Mouse (Mus musculus): ENCODE data around the gene Gm11444. TPM values are rescaled to one million over a fixed set of nuclear protein-coding genes. Genes with fewer than 3 reads are reported as not detected.

The Gm11444 gene
- polyA plus RNA-seq, 1 experiment from 2014 or later: not detected

GRCm38 (mm10) chr11:85837291-85837647, 12.9 kb downstream of the Gm11444 start:
- Histone ChIP-seq H3K4me2 (replicated peaks; ENCODE audit: low read depth) (peak overlapping the region; percentile 76), H3K36me3 (ENCODE audit: control insufficient read depth, insufficient read depth, low read length) (peaks cover 7% of the 10 kb centered on the region; the same call in 1 of the 2 replicates), H3K4me1 (replicated peaks; ENCODE audit: control insufficient read depth, insufficient read depth) (0 out of 2 replicates have a peak, but pooled peaks cover under 1% of the 10 kb centered on the region), H3K4me3 (ENCODE audit: low read depth, low read length) (peak overlapping the region; percentile 60), H3K9ac (ENCODE audit: low read length) (peak overlapping the region; percentile 71), H3K27ac (replicated peaks) (peak overlapping the region; percentile 63), H3K27me3 (ENCODE audit: control insufficient read depth, insufficient read depth, low read length) (peaks cover 5% of the 10 kb centered on the region; the same call in 1 of the 2 replicates), H3K9me3 (ENCODE audit: control insufficient read depth, low read length) (no peaks in the 10 kb centered on the region)
- DNase-seq (ENCODE audit: low spot score) (no peak), ATAC-seq (ENCODE audit: low FRiP score, low TSS enrichment) (no peak)
- TF ChIP-seq CTCF (IDR thresholded peaks at IDR 0.05; ENCODE audit: low read depth) (no peak), EP300 (optimal IDR thresholded peaks at IDR 0.05) (no peak)
- 30% methylated on average over 18 of the region's 18 CpGs for WGBS

- peaks cover 5% of the 10 kb centered on the region; the same call in 1 of the 2 replicates for H3K27me3 ChIP-seq (ENCODE audit: control insufficient read depth, insufficient read depth, low read length)
- peak overlapping the region; percentile 63 for H3K27ac ChIP-seq (replicated peaks)
- WGBS: 20% methylated on average over 32 of the region's 32 CpGs
- H3K9ac ChIP-seq (ENCODE audit: low read length): peak overlapping the region; percentile 71
- H3K9me3 ChIP-seq (ENCODE audit: control insufficient read depth, low read length): no peaks in the 10 kb centered on the region
- H3K4me3 ChIP-seq (ENCODE audit: low read depth, low read length): peak overlapping the region; percentile 60
- H3K4me2 ChIP-seq (replicated peaks; ENCODE audit: low read depth): peak overlapping the region; percentile 76
- 0 out of 2 replicates have a peak, but pooled peaks cover 5% of the 10 kb centered on the region for H3K4me1 ChIP-seq (replicated peaks; ENCODE audit: control insufficient read depth, insufficient read depth)
- H3K36me3 ChIP-seq (ENCODE audit: control insufficient read depth, insufficient read depth, low read length): peaks cover 7% of the 10 kb centered on the region; the same call in 1 of the 2 replicates
- peak; percentile 26 for TF ChIP-seq EP300 (optimal IDR thresholded peaks at IDR 0.05)
- no peak for TF ChIP-seq CTCF (IDR thresholded peaks at IDR 0.05; ENCODE audit: low read depth)
- ATAC-seq (ENCODE audit: low FRiP score, low TSS enrichment) (no peak), DNase-seq (ENCODE audit: low spot score) (no peak)
Observed at GRCm38 (mm10) chr11:85836523-85837290, 13.4 kb downstream of the Gm11444 start.

GRCm38 (mm10) chr11:85835753-85836522, 14.2 kb downstream of the Gm11444 start:
- H3K9me3 ChIP-seq (ENCODE audit: control insufficient read depth, low read length): no peaks in the 10 kb centered on the region
- 0 out of 2 replicates have a peak, but pooled peaks cover 5% of the 10 kb centered on the region for H3K4me1 ChIP-seq (replicated peaks; ENCODE audit: control insufficient read depth, insufficient read depth)
- H3K27ac ChIP-seq (replicated peaks): peak overlapping the region; percentile 63
- peaks cover 5% of the 10 kb centered on the region; the same call in 1 of the 2 replicates for H3K27me3 ChIP-seq (ENCODE audit: control insufficient read depth, insufficient read depth, low read length)
- peak overlapping the region; percentile 76 for H3K4me2 ChIP-seq (replicated peaks; ENCODE audit: low read depth)
- TF ChIP-seq CTCF (IDR thresholded peaks at IDR 0.05; ENCODE audit: low read depth) (no peak), EP300 (optimal IDR thresholded peaks at IDR 0.05) (no peak)
- DNase-seq (ENCODE audit: low spot score) (no peak), ATAC-seq (ENCODE audit: low FRiP score, low TSS enrichment) (no peak)
- H3K36me3 ChIP-seq (ENCODE audit: control insufficient read depth, insufficient read depth, low read length): peaks cover 7% of the 10 kb centered on the region; the same call in 1 of the 2 replicates
- WGBS: 21% methylated on average over 16 of the region's 16 CpGs
- peak overlapping the region; percentile 83 for H3K9ac ChIP-seq (ENCODE audit: low read length)
- peak overlapping the region; percentile 60 for H3K4me3 ChIP-seq (ENCODE audit: low read depth, low read length)

- WGBS: 34% methylated on average over 9 of the region's 9 CpGs
- peaks cover 3% of the 10 kb centered on the region; the same call in 1 of the 2 replicates for H3K27me3 ChIP-seq (ENCODE audit: control insufficient read depth, insufficient read depth, low read length)
- H3K4me2 ChIP-seq (replicated peaks; ENCODE audit: low read depth): peak overlapping the region; percentile 76
- peaks cover 5% of the 10 kb centered on the region; the same call in 1 of the 2 replicates for H3K4me1 ChIP-seq (replicated peaks; ENCODE audit: control insufficient read depth, insufficient read depth)
- H3K4me3 ChIP-seq (ENCODE audit: low read depth, low read length): peak overlapping the region; percentile 60
- H3K9me3 ChIP-seq (ENCODE audit: control insufficient read depth, low read length): no peaks in the 10 kb centered on the region
- peak overlapping the region; percentile 83 for H3K9ac ChIP-seq (ENCODE audit: low read length)
- H3K36me3 ChIP-seq (ENCODE audit: control insufficient read depth, insufficient read depth, low read length): 0 out of 2 replicates have a peak, but pooled peaks cover 3% of the 10 kb centered on the region
- ATAC-seq (ENCODE audit: low FRiP score, low TSS enrichment) (no peak), DNase-seq (ENCODE audit: low spot score) (no peak)
- TF ChIP-seq CTCF (IDR thresholded peaks at IDR 0.05; ENCODE audit: low read depth): no peak
- TF ChIP-seq EP300 (optimal IDR thresholded peaks at IDR 0.05): no peak
- peak overlapping the region; percentile 45; the same call in 1 of the 2 replicates for H3K27ac ChIP-seq (replicated peaks)
Observed at GRCm38 (mm10) chr11:85835001-85835752, 15.0 kb downstream of the Gm11444 start.

- Histone ChIP-seq H3K27me3 (ENCODE audit: control insufficient read depth, insufficient read depth, low read length) (peaks cover 3% of the 10 kb centered on the region; the same call in 1 of the 2 replicates), H3K27ac (replicated peaks) (no peak overlapping the region; the same call in 1 of the 2 replicates), H3K36me3 (ENCODE audit: control insufficient read depth, insufficient read depth, low read length) (0 out of 2 replicates have a peak, but pooled peaks cover 3% of the 10 kb centered on the region), H3K4me3 (ENCODE audit: low read depth, low read length) (peak overlapping the region; percentile 60), H3K4me2 (replicated peaks; ENCODE audit: low read depth) (peak overlapping the region; percentile 76), H3K9ac (ENCODE audit: low read length) (peak overlapping the region; percentile 83), H3K9me3 (ENCODE audit: control insufficient read depth, low read length) (no peaks in the 10 kb centered on the region), H3K4me1 (replicated peaks; ENCODE audit: control insufficient read depth, insufficient read depth) (peaks cover 8% of the 10 kb centered on the region; the same call in 1 of the 2 replicates)
- DNase-seq (ENCODE audit: low spot score): no peak
- TF ChIP-seq EP300 (optimal IDR thresholded peaks at IDR 0.05): no peak
- no peak for TF ChIP-seq CTCF (IDR thresholded peaks at IDR 0.05; ENCODE audit: low read depth)
- WGBS: 37% methylated on average over 17 of the region's 17 CpGs
- ATAC-seq (ENCODE audit: low FRiP score, low TSS enrichment): no peak
Observed at GRCm38 (mm10) chr11:85834386-85834931, 15.7 kb downstream of the Gm11444 start.
